Mouse (Mus musculus) CD4-positive helper T cell, adult 2 months (primary cell): ENCODE results near the gene Cdkl3.

Source experiments
- DNase-seq: peaks from one replicate; pipeline ENCODE4 v3.0.0-alpha.2; 2012; ENCODE audit warnings: low read depth, missing footprints, low spot score

Cdkl3 gene

GRCm38 (mm10) chr11:52011541-52011940 lies 7.5 kb downstream of the Cdkl3 start:
- DNase-seq = no peak

DNA sequence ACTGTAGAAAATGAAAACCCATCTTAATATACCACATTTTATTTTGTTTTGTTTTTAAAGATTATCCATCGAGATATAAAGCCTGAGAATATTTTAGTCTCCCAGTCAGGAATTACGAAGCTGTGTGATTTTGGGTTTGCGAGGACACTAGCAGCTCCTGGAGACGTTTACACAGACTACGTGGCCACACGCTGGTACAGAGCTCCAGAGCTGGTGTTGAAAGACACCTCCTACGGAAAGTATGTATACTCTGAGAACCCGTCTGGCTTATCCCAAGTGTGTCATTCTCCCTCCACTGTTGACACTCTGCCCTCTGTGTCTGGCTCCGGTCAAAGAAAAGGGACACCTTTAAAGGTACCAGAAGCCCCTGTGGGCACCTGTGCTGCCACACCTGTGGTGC lies 14.2 kb downstream of the Cdkl3 start:
- DNase-seq = no peak

DNA sequence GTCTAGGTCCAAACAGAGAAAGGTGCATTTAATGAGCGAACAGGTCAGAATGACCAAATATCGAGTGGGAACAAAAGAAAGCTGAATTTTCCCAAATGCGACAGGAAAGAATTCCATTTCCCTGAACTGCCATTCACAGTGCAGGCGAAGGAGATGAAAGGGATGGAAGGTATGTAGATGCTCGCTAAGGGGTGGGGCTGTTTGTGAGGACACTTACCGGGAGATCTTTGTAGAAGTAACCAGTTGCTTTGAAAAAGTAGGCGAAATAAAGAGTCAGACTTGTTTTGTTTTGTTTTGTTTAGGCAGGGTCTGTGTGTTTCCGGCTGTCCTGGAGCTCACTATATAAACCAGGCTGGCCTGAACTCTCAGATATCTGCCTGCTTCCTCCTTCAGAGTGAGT lies 28.3 kb downstream of the Cdkl3 start:
- DNase-seq = no peak

GRCm38 (mm10) chr11:52033953-52034352 lies 29.9 kb downstream of the Cdkl3 start:
- DNase-seq = no peak

- peak; percentile 57 for DNase-seq
Measured at GRCm38 (mm10) chr11:52035905-52036304, 31.9 kb downstream of the Cdkl3 start.

DNA sequence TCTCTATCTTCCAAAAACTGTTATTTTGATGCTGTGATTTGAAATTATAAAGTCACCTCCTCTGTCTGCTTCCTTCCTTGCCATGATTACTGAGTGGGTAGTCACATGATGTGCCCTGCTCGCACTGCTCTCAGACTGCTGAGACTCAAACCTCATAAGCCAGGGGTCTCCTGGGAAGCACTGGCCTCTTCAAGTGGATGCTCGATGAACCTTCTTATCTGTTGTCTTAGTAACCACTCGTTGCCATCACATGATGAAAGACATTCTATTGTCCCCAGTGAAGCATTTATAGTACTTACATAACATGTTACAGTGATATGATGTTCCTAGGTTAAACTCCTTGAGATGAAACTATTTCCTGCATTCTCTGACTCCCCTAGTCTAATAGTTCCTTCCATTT lies 33.6 kb downstream of the Cdkl3 start:
- DNase-seq = no peak

DNA sequence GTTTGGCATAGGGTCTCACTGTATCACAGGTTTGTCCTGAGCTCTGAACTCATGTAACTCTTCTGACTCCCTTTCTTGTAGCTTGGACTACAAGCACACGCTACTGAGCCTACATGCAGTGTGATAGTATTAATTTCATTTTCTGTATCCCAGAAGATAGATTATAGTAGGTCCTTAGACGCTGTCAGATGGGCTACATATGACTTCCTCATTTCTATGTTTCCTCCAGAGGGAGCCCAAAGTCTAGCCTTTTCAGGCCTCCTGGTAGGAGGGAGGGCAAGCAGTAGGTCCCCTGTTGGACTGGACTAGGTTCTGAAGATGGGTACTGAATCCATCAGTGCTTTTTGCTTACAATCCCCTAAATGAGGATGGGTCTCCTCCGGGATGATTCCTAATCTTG lies 39.2 kb downstream of the Cdkl3 start:
- no peak for DNase-seq

DNA sequence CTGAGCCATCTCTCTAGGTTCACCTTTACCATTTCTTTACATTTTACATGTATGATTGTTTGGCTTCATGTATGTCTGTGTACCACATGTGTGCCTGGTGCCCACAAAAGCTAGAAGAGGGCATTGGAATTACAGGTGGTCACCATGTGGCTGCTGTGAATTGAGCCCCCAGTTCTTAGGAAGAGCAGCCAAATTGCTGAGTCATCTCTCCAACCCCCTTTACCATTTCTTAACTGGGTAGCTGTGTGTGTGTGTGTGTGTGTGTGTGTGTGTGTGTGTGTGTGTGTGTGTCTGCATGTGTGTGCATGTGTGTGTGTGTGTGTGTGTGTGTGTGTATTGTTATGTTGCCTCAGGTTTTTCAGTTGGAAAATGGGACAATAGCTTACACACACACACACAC lies 40.1 kb downstream of the Cdkl3 start:
- no peak for DNase-seq

- DNase-seq = peak; percentile 80
Measured at GRCm38 (mm10) chr11:52046446-52047165, 42.6 kb downstream of the Cdkl3 start.

GRCm38 (mm10) chr11:52053371-52053770 lies 49.4 kb downstream of the Cdkl3 start:
- no peak for DNase-seq

GRCm38 (mm10) chr11:52054728-52055127 lies 50.7 kb downstream of the Cdkl3 start:
- DNase-seq = no peak

GRCm38 (mm10) chr11:52056198-52056597 lies 52.2 kb downstream of the Cdkl3 start:
- no peak for DNase-seq

DNA sequence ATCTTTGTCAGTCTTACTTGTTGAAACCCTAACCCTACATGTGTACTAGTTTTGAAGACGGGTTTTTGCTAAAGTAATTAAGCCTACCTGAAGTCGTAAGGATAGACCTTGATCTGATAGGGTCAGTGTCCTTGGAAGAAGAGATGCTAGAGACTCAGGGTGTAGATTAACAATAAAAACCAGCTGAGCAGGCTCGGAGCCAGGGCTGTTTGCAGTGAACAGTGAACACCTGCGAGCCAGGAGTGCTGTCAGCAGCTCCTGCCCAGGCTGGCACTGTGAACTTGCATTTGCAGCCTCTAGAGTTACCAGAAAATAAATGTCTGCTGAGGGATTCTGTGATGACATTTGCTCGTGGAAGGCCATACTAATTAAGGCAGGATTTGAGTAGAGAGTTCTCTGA lies 55.0 kb downstream of the Cdkl3 start:
- DNase-seq = no peak

- DNase-seq = no peak
Measured at GRCm38 (mm10) chr11:52060315-52060714, 56.3 kb downstream of the Cdkl3 start.

GRCm38 (mm10) chr11:52062406-52062805 lies 58.4 kb downstream of the Cdkl3 start:
- DNase-seq = no peak

GRCm38 (mm10) chr11:52064398-52064797 lies 60.4 kb downstream of the Cdkl3 start:
- peak; percentile 50 for DNase-seq

DNA sequence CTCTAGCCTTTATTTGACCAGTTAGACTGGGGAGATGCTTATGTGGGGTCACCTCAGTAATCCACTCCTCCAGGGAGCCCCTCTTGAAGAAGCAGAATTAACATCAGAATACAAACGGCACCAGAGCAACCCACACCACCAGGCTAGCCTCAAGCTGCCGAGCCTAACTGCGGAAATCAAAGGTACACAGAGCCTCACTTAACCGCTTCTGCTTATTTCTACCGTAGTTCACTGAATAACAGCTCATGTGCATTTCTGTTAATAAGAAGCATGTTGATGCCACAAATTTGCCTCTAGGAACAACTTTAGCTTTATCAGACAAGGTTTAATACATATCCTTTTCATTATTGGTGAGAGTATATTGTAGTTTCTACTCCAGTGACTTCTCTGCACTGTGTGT lies 61.8 kb downstream of the Cdkl3 start:
- DNase-seq = peak; percentile 42

DNA sequence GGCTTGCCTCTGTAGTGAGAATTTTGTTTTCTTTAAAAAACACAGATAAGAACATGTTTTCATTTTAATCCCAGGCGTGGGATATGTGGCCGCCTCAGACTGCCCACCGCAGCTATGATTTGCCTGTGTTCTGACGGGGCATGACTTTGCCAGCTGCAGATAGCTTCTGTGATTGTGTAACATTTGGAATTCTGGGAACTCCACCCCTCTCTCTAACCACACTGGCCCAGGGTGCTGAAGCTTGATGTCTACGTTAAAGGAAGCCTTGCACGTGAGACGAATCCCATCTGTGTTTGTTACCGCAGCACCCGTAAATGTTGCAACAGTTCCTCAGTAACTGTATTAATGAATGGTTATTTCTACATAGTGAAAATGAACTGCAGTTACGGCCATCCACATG lies 67.7 kb downstream of the Cdkl3 start:
- no peak for DNase-seq

DNA sequence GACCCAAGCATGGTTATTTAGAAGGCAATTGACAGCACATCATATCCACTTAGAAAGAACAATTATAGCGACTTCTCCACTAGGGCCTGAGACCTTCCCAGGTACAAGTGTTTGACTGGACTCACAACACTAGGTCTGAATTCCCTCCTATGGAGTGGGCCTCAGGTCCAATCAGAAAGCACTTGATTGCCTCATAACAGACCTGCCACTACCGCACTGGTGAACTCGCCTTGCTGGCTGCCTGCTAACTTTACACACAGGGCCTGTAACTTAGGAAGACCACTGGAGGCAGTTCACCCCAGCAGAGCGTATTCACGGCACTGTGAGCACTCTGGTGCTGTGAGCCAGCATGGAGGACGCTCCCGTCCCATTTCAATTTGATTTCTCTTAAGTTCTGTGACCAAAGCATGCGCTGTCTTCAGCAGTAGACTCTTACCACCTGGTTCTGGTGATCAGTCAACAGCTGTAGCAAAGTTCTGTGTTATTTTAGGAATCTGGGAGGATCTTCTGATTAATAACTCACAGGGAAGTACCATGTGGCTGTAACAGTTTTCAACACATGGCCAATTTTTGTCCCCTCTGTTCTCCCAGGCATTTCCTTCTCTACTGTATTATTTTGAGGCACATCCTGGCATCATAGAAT lies 69.6 kb downstream of the Cdkl3 start:
- no peak for DNase-seq

GRCm38 (mm10) chr11:52074626-52075470 lies 70.8 kb downstream of the Cdkl3 start:
- DNase-seq = peak; percentile 46

DNA sequence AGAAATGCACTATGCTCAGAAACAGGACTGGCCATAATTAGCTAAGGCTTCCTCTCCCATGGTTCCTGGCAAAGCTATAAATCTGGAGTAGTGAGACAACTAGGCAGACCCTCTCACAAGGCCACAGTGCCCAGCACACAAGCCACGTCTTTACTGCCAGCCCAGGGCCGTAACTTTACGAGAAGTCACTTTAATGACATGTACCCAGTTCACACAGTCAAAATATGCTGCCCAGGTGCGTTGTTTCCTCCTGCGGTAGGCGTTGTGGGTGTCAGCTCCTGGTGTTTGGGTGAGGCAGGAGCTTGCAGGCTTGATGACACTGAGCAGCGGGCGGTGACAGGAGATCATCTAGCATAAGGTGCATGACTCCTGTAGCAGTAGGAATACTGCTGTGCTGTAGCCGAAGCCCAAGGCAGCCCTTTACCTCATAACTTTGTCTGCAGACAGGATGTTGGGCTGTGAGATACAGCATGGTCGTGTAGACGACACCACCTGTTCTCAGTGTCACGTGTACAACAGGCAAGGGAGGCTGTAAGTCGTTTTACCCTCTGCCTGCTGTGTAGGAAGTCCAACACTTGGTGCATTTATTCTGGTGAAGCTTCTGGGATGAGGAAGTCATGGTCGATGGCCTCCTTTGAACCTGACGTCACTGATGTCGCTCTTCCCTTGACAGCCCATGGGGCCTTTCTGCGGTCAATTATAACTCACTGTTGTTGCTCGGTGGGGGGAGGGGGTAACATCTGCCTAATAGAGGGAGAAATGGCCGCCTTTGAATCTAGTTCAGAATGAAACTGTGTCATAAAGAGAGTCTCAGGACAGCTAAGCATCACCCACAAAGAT lies 72.0 kb downstream of the Cdkl3 start:
- peak; percentile 86 for DNase-seq
